Mouse (Mus musculus): ENCODE results near the gene Slc25a10. TPM values are rescaled to one million over a fixed set of nuclear protein-coding genes. Genes with fewer than 3 reads are reported as not detected.
A peak's percentile ranks its signal among the peaks of the same experiment; 100 is the strongest.

Gene Slc25a10
- polyA plus RNA-seq, 1 experiment: 40.6 TPM

- DNase-seq (ENCODE audit: low read depth): peak; percentile 96
- TF ChIP-seq CTCF (IDR thresholded peaks at IDR 0.05; ENCODE audit: borderline replicate concordance, extremely low read depth, insufficient read depth, insufficient read length): no peak
- peak; percentile 77 for TF ChIP-seq POLR2A (IDR thresholded peaks at IDR 0.05; ENCODE audit: borderline replicate concordance, extremely low read depth, insufficient read depth, insufficient read length, poor library complexity, severe bottlenecking)
These were observed 33.6 kb upstream of the Slc25a10 start, which contains the start of the genes Oxld1 and Ccdc137 for GRCm38 (mm10) chr11:120457772-120458751. Gene Oxld1, minus strand, starts transcription at chr11:120458068. Gene Ccdc137, plus strand, starts transcription at chr11:120458115.

- DNase-seq (ENCODE audit: low read depth): no peak
- TF ChIP-seq CTCF (IDR thresholded peaks at IDR 0.05; ENCODE audit: borderline replicate concordance, extremely low read depth, insufficient read depth, insufficient read length): no peak
- TF ChIP-seq POLR2A (IDR thresholded peaks at IDR 0.05; ENCODE audit: borderline replicate concordance, extremely low read depth, insufficient read depth, insufficient read length, poor library complexity, severe bottlenecking): no peak
These were observed 32.6 kb upstream of the Slc25a10 start for GRCm38 (mm10) chr11:120458847-120459597.

GRCm38 (mm10) chr11:120463536-120463935, 28.1 kb upstream of the Slc25a10 start:
- TF ChIP-seq CTCF (IDR thresholded peaks at IDR 0.05; ENCODE audit: borderline replicate concordance, extremely low read depth, insufficient read depth, insufficient read length): no peak
- TF ChIP-seq POLR2A (IDR thresholded peaks at IDR 0.05; ENCODE audit: borderline replicate concordance, extremely low read depth, insufficient read depth, insufficient read length, poor library complexity, severe bottlenecking): no peak
- no peak for DNase-seq (ENCODE audit: low read depth)

GRCm38 (mm10) chr11:120464365-120464764, 27.3 kb upstream of the Slc25a10 start:
- no peak for DNase-seq (ENCODE audit: low read depth)
- TF ChIP-seq POLR2A (IDR thresholded peaks at IDR 0.05; ENCODE audit: borderline replicate concordance, extremely low read depth, insufficient read depth, insufficient read length, poor library complexity, severe bottlenecking) (no peak), CTCF (IDR thresholded peaks at IDR 0.05; ENCODE audit: borderline replicate concordance, extremely low read depth, insufficient read depth, insufficient read length) (no peak)

- DNase-seq (ENCODE audit: low read depth): no peak
These were observed 26.1 kb upstream of the Slc25a10 start for GRCm38 (mm10) chr11:120465521-120465920.

GRCm38 (mm10) chr11:120467051-120467735, 24.4 kb upstream of the Slc25a10 start, which contains the start of gene Arl16:
Gene Arl16, minus strand, starts transcription at chr11:120467607.
- DNase-seq (ENCODE audit: low read depth): peak; percentile 100
- TF ChIP-seq CTCF (IDR thresholded peaks at IDR 0.05; ENCODE audit: borderline replicate concordance, extremely low read depth, insufficient read depth, insufficient read length) (no peak), POLR2A (IDR thresholded peaks at IDR 0.05; ENCODE audit: borderline replicate concordance, extremely low read depth, insufficient read depth, insufficient read length, poor library complexity, severe bottlenecking) (peak; percentile 92; the same call in 1 of the 2 replicates)

More at GRCm38 (mm10) chr11:120465521-120465920, 26.1 kb upstream of the Slc25a10 start:
- TF ChIP-seq POLR2A (IDR thresholded peaks at IDR 0.05; ENCODE audit: borderline replicate concordance, extremely low read depth, insufficient read depth, insufficient read length, poor library complexity, severe bottlenecking): no peak
- no peak for TF ChIP-seq CTCF (IDR thresholded peaks at IDR 0.05; ENCODE audit: borderline replicate concordance, extremely low read depth, insufficient read depth, insufficient read length)

GRCm38 (mm10) chr11:120467736-120468092, 23.9 kb upstream of the Slc25a10 start:
- DNase-seq (ENCODE audit: low read depth): no peak
- TF ChIP-seq CTCF (IDR thresholded peaks at IDR 0.05; ENCODE audit: borderline replicate concordance, extremely low read depth, insufficient read depth, insufficient read length): no peak
- TF ChIP-seq POLR2A (IDR thresholded peaks at IDR 0.05; ENCODE audit: borderline replicate concordance, extremely low read depth, insufficient read depth, insufficient read length, poor library complexity, severe bottlenecking): no peak

- DNase-seq (ENCODE audit: low read depth): no peak
- TF ChIP-seq CTCF (IDR thresholded peaks at IDR 0.05; ENCODE audit: borderline replicate concordance, extremely low read depth, insufficient read depth, insufficient read length): no peak
- no peak for TF ChIP-seq POLR2A (IDR thresholded peaks at IDR 0.05; ENCODE audit: borderline replicate concordance, extremely low read depth, insufficient read depth, insufficient read length, poor library complexity, severe bottlenecking)
These were observed 19.6 kb upstream of the Slc25a10 start for GRCm38 (mm10) chr11:120472052-120472451.

- TF ChIP-seq CTCF (IDR thresholded peaks at IDR 0.05; ENCODE audit: borderline replicate concordance, extremely low read depth, insufficient read depth, insufficient read length): no peak
- no peak for TF ChIP-seq POLR2A (IDR thresholded peaks at IDR 0.05; ENCODE audit: borderline replicate concordance, extremely low read depth, insufficient read depth, insufficient read length, poor library complexity, severe bottlenecking)
- DNase-seq (ENCODE audit: low read depth): no peak
These were observed 8.1 kb upstream of the Slc25a10 start for GRCm38 (mm10) chr11:120483448-120483934.

- peak; percentile 99 for DNase-seq (ENCODE audit: low read depth)
- TF ChIP-seq POLR2A (IDR thresholded peaks at IDR 0.05; ENCODE audit: borderline replicate concordance, extremely low read depth, insufficient read depth, insufficient read length, poor library complexity, severe bottlenecking) (peak; percentile 83; the same call in 1 of the 2 replicates), CTCF (IDR thresholded peaks at IDR 0.05; ENCODE audit: borderline replicate concordance, extremely low read depth, insufficient read depth, insufficient read length) (no peak)
These were observed 7.2 kb upstream of the Slc25a10 start, which contains the start of gene Mrpl12 for GRCm38 (mm10) chr11:120484265-120484981. Gene Mrpl12, plus strand, starts transcription at chr11:120484613.
